Mouse (Mus musculus) liver, postnatal 0 days (tissue): ENCODE measurements around the gene Katna1.
"Not testable (repeated sequence)": the region's sequence is repeated elsewhere in the genome, so short reads cannot be mapped to it uniquely, and the experiment has no call there.

Source experiments
- CTCF ChIP-seq: sonication (generic); IDR thresholded peaks from 2 replicates; pipeline ENCODE4 v1.5.1; 2016; ENCODE audit warnings: antibody characterized with exemption, low read depth
- EP300 ChIP-seq: IDR thresholded peaks from 2 replicates; pipeline ENCODE4 v1.6.1; 2016; ENCODE audit warnings: antibody characterized with exemption, low read depth, mild to moderate bottlenecking

GRCm38 (mm10) chr10:7745528-7745927, 19.7 kb downstream of the Katna1 start:
- TF ChIP-seq EP300, CTCF: not testable (repeated sequence)
